Mouse (Mus musculus) limb, embryonic 10.5 days (tissue): ENCODE data around the gene Cnnm4. TPM values are rescaled to one million over a fixed set of nuclear protein-coding genes. Genes with fewer than 3 reads are reported as not detected.

ENCODE experiments used
- DNase-seq: peaks from one replicate; pipeline ENCODE4 v3.0.0-alpha.2; 2017; ENCODE audit warnings: low spot score
- H3K27ac ChIP-seq: fragments of 300-500 bp; sonication (generic); 2 replicates; pipeline ENCODE4 v1.5.1; 2016; ENCODE audit warnings: mild to moderate bottlenecking
- H3K27me3 ChIP-seq: fragments of 300-500 bp; sonication (generic); 2 replicates; pipeline ENCODE4 v1.6.1; 2016; ENCODE audit warnings: low read depth, mild to moderate bottlenecking; ENCODE audit not compliant: poor library complexity, severe bottlenecking
- H3K36me3 ChIP-seq: fragments of 300-500 bp; sonication (generic); 2 replicates; pipeline ENCODE4 v1.6.1; 2016; ENCODE audit warnings: mild to moderate bottlenecking, moderate library complexity
- H3K4me1 ChIP-seq: fragments of 300-500 bp; sonication (generic); 2 replicates; pipeline ENCODE4 v1.6.1; 2016
- H3K4me3 ChIP-seq: fragments of 300-500 bp; sonication (generic); 2 replicates; pipeline ENCODE4 v1.5.1; 2016; ENCODE audit warnings: mild to moderate bottlenecking, moderate library complexity
- H3K9me3 ChIP-seq: fragments of 300-500 bp; sonication (generic); replicated peaks from 2 replicates; pipeline ENCODE4 v1.6.1; 2016; ENCODE audit warnings: mild to moderate bottlenecking
- WGBS: fragments of 180-500 bp; shearing (Covaris S2); methylation state at CpG from one replicate; pipeline ENCODE4 v1.1.7; 2016; 5-methylcytosine and 5-hydroxymethylcytosine counted together
- polyA plus RNA-seq: library from polyadenylated mRNA; unstranded; fragments of >200 nt; fragmentation: Nextera tagmentation; extraction: Ambion mirVana; gene quantifications from 2 replicates; pipeline ENCODE4 v1.2.1, GENCODE M21; 2016

Cnnm4 gene
- polyA plus RNA-seq, 1 experiment from 2014 or later = 17.5 TPM

DNA sequence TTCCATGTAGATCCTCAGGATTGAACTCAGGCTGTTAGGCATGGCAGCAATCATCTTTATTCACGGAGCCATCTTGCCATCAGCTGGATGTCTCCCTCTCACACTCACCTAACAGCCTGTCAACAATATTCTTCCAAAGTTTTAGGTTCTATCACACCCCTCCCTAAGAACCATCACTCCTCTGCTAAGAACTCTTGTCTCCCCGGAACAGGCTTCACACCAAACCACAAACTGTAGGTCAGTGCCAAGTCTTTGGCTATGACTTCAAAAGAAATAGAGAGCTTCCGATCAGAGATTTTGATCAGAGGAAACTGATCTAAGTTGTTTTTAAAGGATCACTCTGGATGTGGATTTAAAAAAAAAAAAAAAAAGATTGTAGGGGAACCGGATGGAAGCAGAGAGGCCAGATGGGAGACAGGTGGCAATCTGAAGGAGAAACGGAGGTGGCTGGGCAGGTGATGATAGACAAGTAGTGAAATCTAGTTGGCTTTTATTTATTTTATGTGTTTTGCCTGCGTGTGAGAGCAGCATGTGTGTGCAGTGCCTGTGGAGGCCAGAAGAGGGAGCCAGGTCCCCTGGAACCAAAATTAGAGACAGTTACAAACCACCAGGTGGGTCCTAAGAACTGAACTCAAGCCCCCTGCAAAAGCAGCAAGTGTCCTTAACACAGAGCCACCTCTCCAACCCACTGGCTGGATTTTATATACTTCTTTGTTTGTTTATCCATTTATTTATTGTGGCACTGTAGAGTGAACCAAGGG lies 17.2 kb upstream of the Cnnm4 start:
- 85% methylated on average over 6 of the region's 6 CpGs for WGBS
- Histone ChIP-seq H3K27ac (no peak overlapping the region), H3K4me1 (peaks cover 10% of the 10 kb centered on the region), H3K4me3 (no peak overlapping the region), H3K9me3 (no peaks in the 10 kb centered on the region), H3K27me3 (no peaks in the 10 kb centered on the region), H3K36me3 (no peaks in the 10 kb centered on the region)
- DNase-seq = no peak

DNA sequence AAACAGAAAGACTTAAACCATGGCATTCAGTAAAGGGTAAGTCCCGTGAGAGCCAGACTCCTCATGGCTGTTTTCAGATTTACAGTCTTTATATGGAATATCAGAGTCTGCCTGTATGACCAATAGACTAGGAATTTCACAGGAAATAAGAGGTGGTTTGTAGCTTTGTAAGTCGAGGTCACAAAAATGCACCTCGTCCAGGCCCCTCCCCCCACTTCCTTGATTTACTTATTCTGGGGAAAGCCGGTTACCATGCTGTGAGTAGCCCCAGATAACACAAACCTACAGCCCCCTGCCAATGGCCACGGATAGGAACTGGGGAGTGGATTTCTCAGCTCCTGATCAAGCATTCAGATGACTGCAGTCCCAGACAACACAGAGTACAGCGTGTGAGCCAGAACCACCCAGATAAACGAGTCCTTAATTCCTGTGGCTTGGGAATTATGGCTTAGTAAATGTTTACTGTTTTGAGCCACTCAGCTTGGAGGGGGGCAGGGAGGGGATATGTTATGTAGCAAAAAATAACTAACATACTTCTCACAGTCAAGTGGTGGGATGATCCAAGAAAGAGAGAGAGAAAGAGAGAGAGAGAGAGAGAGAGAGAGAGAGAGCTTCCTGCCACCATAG lies 13.9 kb upstream of the Cnnm4 start:
- H3K36me3 ChIP-seq = no peaks in the 10 kb centered on the region
- H3K4me1 ChIP-seq = peaks cover 10% of the 10 kb centered on the region
- H3K27me3 ChIP-seq = no peaks in the 10 kb centered on the region
- H3K27ac ChIP-seq = peak overlapping the region; percentile 42; the same call in 1 of the 2 replicates
- WGBS = 46% methylated on average over 7 of the region's 7 CpGs
- H3K4me3 ChIP-seq = no peak overlapping the region
- no peak for DNase-seq
- H3K9me3 ChIP-seq = no peaks in the 10 kb centered on the region

DNA sequence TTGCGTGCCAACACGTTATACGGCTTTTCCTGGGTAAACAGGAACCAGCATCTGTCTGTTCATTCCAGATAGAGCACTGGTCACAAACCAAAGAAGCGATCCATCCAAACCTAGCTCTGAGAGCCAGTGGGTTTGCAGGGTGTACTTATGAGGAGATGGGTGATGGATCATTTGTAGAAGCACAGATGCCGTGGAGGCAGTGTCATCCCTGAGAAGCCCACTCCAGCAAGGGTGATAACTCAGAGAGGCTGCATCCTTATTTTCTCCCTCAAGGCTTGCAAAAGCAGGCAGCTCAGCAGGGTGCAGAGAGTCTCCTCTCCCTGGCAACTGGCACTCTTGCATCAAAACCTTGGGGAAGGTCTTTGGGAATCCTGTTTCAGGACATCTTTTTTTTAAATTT lies 13.3 kb upstream of the Cnnm4 start:
- Histone ChIP-seq H3K4me1 (peaks cover 10% of the 10 kb centered on the region), H3K27me3 (no peaks in the 10 kb centered on the region), H3K36me3 (no peaks in the 10 kb centered on the region), H3K4me3 (no peak overlapping the region), H3K27ac (no peak overlapping the region), H3K9me3 (no peaks in the 10 kb centered on the region)
- WGBS = 85% methylated on average over 5 of the region's 5 CpGs
- no peak for DNase-seq

DNA sequence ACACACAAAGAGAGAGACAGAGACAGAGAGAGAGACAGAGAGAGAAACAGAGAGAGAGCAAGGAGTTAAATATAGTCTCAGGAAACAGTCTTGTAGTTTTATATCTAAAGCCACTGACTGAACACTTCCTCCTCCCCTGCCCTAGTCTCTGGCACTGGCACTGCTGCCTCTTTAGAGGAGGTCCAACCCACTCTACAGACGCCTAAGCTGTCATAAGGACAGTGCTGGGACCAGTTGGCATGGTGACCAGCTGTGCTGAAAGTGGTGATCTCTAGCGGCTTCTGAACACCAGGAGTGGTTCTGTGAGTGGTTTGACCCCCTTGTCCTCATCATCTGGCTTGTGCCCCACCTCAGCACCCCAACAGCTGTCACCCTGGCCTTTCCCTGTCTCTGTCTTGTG lies 9.6 kb upstream of the Cnnm4 start:
- no peaks in the 10 kb centered on the region for H3K27me3 ChIP-seq
- WGBS = 48% methylated on average over 2 of the region's 2 CpGs
- no peak for DNase-seq
- no peak overlapping the region for H3K27ac ChIP-seq
- no peaks in the 10 kb centered on the region for H3K36me3 ChIP-seq
- no peak overlapping the region for H3K4me3 ChIP-seq
- peaks cover 16% of the 10 kb centered on the region for H3K4me1 ChIP-seq
- H3K9me3 ChIP-seq = no peaks in the 10 kb centered on the region

DNA sequence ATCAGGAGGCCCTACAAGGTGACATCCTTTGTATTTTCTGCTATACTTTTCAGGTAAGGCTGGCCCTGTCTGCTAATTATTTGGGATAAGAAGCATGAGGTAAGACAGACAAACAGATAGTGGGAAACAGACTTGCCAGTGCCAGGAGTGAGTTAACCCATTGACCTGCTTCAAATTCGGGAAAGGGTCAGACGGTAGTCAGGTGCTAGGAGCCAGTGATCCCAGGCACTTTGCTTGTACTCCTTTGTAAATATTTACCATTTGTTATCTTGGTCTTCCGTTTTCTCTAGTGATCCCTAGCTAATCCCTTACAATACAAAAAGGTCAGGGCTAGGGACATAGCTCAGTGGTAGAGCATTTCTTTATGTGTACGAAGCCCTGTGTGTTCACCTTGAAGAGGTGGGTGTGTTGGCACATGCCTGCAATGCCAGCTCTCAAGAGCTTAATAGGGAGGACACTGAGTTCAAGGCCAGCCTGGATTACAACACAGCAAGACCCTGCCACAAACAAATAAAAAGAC lies 5.7 kb upstream of the Cnnm4 start:
- Histone ChIP-seq H3K36me3 (no peaks in the 10 kb centered on the region), H3K9me3 (no peaks in the 10 kb centered on the region), H3K27ac (no peak overlapping the region), H3K4me1 (peaks cover 14% of the 10 kb centered on the region), H3K27me3 (peaks cover 8% of the 10 kb centered on the region; the same call in 1 of the 2 replicates), H3K4me3 (no peak overlapping the region)
- 71% methylated on average over 4 of the region's 4 CpGs for WGBS
- DNase-seq = no peak

DNA sequence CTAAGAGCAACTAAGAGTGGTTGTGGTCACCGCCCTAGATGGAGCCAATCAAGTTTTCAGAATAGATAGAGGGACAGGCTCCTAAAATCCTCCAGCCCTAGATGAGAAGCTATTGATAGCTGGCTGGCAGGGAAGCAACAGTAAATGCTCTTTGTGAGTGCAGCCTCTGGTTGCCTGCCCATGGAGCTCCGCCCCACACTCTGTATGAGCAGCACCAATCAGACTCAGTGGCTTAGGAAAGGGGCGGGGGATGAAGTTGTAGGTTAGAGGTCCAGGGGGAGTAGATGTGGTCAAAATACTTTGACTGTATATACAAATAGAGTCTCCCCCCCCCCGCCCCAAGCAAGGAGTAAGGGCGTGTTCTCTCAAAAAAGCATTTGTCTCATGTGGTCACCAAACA lies 4.0 kb upstream of the Cnnm4 start:
- 48% methylated on average over 5 of the region's 5 CpGs for WGBS
- Histone ChIP-seq H3K27me3 (peaks cover 8% of the 10 kb centered on the region; the same call in 1 of the 2 replicates), H3K4me1 (peaks cover 26% of the 10 kb centered on the region), H3K36me3 (no peaks in the 10 kb centered on the region), H3K4me3 (no peak overlapping the region), H3K9me3 (no peaks in the 10 kb centered on the region), H3K27ac (no peak overlapping the region)
- DNase-seq = no peak

DNA sequence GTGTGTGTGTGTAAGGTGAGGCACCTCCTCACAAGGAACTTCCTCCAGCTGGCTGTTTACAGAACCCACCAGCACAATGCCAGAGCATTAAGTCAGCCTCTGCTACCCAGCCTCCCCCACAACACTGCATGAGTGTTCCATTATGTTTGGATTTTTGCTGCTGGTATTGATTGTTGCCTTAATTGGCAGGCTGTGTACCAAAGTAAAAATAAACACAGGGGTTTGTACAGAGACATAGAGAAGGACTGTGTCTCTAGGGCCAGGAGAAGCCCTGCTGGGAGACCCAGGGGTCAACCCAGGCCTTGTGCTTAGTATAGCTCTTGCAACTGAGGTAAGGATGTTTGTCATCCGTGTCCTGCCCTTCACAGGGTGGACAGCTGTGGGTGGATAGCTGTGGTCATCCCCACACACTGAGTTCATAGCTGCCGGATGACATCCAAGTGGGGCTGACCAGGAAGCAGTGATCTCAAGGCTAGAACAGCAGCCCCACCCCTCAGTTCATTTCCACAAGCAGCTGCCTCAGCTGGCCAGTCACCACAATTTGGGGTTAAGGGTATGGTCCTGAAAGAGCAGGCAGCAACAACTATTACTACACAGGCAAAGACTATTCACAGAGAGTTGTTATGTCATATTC lies 1.5 kb upstream of the Cnnm4 start:
- peaks cover 45% of the 10 kb centered on the region for H3K4me1 ChIP-seq
- peaks cover 8% of the 10 kb centered on the region; the same call in 1 of the 2 replicates for H3K27me3 ChIP-seq
- DNase-seq = no peak
- H3K9me3 ChIP-seq = no peaks in the 10 kb centered on the region
- no peaks in the 10 kb centered on the region for H3K36me3 ChIP-seq
- no peak overlapping the region for H3K4me3 ChIP-seq
- WGBS = 68% methylated on average over 2 of the region's 2 CpGs
- no peak overlapping the region for H3K27ac ChIP-seq

DNA sequence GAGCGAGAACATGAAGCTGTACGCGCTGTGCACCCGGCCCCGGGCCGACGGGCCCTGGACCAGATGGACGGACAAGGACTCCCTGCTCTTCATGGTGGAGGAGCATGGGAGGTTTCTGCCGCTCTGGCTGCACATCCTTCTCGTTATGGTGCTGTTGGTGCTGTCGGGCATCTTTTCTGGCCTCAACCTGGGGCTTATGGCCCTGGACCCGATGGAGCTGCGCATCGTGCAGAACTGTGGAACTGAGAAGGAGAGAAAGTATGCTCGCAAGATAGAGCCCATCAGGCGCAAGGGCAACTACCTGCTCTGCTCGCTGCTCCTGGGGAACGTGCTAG lies 653 bp downstream of the Cnnm4 start:
- Histone ChIP-seq H3K9me3 (no peaks in the 10 kb centered on the region), H3K27ac (peak overlapping the region; percentile 86), H3K27me3 (peaks cover 8% of the 10 kb centered on the region; the same call in 1 of the 2 replicates), H3K4me3 (peak overlapping the region; percentile 65), H3K4me1 (peaks cover 63% of the 10 kb centered on the region), H3K36me3 (no peaks in the 10 kb centered on the region)
- WGBS = 19% methylated on average over 18 of the region's 18 CpGs
- DNase-seq = no peak

DNA sequence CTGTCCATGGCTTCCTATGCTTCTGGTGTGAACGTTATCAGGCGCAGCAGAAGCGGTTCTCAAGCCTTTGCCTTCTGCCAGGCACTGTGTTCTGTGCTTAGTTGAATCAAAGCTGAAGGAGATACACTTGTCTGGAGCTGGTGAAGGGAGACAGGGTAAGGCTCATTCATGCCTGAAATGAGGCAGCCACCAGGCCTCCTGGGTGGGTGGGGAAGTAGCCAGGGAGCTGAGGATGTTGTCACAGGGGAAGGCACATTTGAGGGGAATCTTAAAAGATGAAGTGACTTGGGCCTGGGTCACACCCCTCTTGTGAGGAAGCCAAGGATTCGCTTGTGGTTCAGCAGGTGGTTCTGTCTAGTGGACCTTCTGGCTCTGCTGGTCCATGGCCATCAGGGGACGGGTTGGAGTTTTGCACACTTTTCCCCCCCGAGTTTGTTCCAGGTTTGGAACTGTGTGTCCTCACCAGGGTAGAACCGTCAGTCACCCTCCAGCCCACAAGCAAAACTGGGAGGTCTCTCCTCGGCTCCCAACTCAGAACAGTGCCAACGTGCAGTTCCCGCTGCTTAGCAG lies 1.9 kb downstream of the Cnnm4 start:
- WGBS = 86% methylated on average over 10 of the region's 10 CpGs
- no peak for DNase-seq
- peaks cover 8% of the 10 kb centered on the region; the same call in 1 of the 2 replicates for H3K27me3 ChIP-seq
- H3K27ac ChIP-seq = no peak overlapping the region
- no peaks in the 10 kb centered on the region for H3K9me3 ChIP-seq
- peak overlapping the region; percentile 65; the same call in 1 of the 2 replicates for H3K4me3 ChIP-seq
- H3K36me3 ChIP-seq = no peaks in the 10 kb centered on the region
- H3K4me1 ChIP-seq = peaks cover 63% of the 10 kb centered on the region

DNA sequence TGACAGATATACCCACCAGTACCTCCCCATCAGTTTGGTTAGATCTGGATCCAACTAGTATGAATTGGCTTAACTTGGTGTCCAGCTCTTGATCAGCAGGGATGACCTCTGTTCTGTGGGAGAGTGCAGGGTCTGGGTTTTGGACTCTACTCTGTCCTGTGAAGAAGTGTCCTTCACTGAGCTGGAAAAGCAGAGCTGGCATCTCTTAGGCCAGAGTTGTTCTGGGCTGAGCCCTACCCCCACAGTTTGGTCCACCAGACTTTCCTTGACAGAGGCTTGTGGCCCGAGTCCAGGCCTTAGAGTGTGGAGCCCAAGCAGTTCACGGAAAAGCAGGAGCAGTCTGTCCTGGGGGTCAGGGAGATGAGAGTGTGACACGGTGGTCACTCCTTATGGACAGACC lies 3.2 kb downstream of the Cnnm4 start:
- H3K4me3 ChIP-seq = peak overlapping the region; percentile 65; the same call in 1 of the 2 replicates

DNA sequence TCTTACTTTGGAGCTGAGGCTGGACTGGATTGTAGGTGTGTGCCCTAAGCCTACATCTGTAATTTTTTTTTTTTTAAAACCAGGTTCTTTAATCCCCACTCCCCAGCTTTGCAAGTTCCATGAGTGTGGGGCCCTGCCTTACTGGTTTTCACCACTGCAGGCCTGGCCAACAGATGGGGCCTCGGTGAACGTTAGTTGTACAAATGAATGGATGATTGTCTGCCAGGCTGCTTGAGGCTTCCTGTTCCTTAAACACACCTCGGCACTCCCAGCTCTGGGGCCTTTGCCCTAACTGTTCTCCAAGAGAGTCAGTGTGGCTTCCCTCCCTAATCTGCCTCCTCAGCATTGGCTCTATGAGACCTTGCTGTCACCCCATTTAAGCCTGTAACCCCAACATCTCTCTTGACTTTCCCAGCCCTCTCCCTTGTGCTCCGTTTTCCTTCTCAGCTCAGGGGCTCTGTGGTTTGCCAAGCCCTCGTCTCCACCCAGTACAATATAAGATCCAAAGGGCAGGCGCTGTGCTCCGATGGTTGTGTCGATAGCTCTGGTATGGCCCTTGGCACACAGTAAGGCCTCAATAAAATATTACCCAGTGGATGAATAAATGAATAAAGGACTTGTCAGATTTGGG lies 4.2 kb downstream of the Cnnm4 start:
- Histone ChIP-seq H3K27me3 (no peaks in the 10 kb centered on the region), H3K9me3 (no peaks in the 10 kb centered on the region), H3K4me1 (peaks cover 56% of the 10 kb centered on the region), H3K4me3 (peak overlapping the region; percentile 65; the same call in 1 of the 2 replicates), H3K36me3 (no peaks in the 10 kb centered on the region), H3K27ac (peak overlapping the region; percentile 73)
- no peak for DNase-seq
- 65% methylated on average over 8 of the region's 8 CpGs for WGBS

More for the DNA sequence above, 3.2 kb downstream of the Cnnm4 start:
- H3K27me3 ChIP-seq = peaks cover 6% of the 10 kb centered on the region; the same call in 1 of the 2 replicates
- no peaks in the 10 kb centered on the region for H3K9me3 ChIP-seq
- peaks cover 62% of the 10 kb centered on the region for H3K4me1 ChIP-seq
- DNase-seq = no peak
- WGBS = 76% methylated on average over 3 of the region's 3 CpGs
- H3K36me3 ChIP-seq = no peaks in the 10 kb centered on the region
- peak overlapping the region; percentile 73; the same call in 1 of the 2 replicates for H3K27ac ChIP-seq

DNA sequence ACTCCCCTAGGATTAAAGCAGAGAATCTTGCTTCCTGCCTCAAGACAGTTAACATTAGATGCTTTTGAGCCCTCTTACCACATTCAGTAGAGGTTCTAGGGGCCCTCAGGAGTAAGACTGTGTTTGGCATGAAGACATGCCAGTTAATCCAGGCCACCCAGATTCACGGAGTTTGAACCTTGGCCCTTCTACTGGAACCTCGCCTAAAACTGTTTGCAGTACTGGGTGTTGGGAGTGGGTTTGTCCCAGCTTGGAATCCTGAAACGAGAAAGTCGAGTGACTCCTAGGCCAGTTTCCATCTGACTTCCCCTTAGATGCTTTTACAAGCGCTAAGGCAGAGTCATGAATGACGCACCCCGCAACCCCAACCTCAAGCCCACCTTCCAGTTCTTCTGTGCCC lies 5.0 kb downstream of the Cnnm4 start:
- Histone ChIP-seq H3K27me3 (no peaks in the 10 kb centered on the region), H3K36me3 (no peaks in the 10 kb centered on the region), H3K4me3 (no peak overlapping the region), H3K4me1 (peaks cover 50% of the 10 kb centered on the region), H3K9me3 (no peaks in the 10 kb centered on the region), H3K27ac (peak overlapping the region; percentile 73; the same call in 1 of the 2 replicates)
- no peak for DNase-seq
- 90% methylated on average over 7 of the region's 7 CpGs for WGBS
